Mouse (Mus musculus): Measurements from ENCODE around the gene Atg5.

The Atg5 gene

GRCm38 (mm10) chr10:44299165-44299564, 31.0 kb downstream of the Atg5 start:
- Histone ChIP-seq H3K27me3 (ENCODE audit: control insufficient read depth, insufficient read depth, low read length, poor library complexity, severe bottlenecking) (no peaks in the 10 kb centered on the region), H3K36me3 (ENCODE audit: control insufficient read depth, insufficient read depth, low read length, poor library complexity, severe bottlenecking) (no peaks in the 10 kb centered on the region)
- no peak for DNase-seq (ENCODE audit: low read depth, low spot score)

- no peak for DNase-seq (ENCODE audit: low read depth, low spot score)
- Histone ChIP-seq H3K36me3 (ENCODE audit: control insufficient read depth, insufficient read depth, low read length, poor library complexity, severe bottlenecking) (no peaks in the 10 kb centered on the region), H3K27me3 (ENCODE audit: control insufficient read depth, insufficient read depth, low read length, poor library complexity, severe bottlenecking) (no peaks in the 10 kb centered on the region)
Measured at GRCm38 (mm10) chr10:44300078-44300477, 31.9 kb downstream of the Atg5 start.

GRCm38 (mm10) chr10:44303648-44304329, 35.6 kb downstream of the Atg5 start:
- no peaks in the 10 kb centered on the region for H3K27me3 ChIP-seq (ENCODE audit: control insufficient read depth, insufficient read depth, low read length, poor library complexity, severe bottlenecking)
- H3K36me3 ChIP-seq (ENCODE audit: control insufficient read depth, insufficient read depth, low read length, poor library complexity, severe bottlenecking), result no peaks in the 10 kb centered on the region
- no peak for DNase-seq (ENCODE audit: low read depth, low spot score)

DNA sequence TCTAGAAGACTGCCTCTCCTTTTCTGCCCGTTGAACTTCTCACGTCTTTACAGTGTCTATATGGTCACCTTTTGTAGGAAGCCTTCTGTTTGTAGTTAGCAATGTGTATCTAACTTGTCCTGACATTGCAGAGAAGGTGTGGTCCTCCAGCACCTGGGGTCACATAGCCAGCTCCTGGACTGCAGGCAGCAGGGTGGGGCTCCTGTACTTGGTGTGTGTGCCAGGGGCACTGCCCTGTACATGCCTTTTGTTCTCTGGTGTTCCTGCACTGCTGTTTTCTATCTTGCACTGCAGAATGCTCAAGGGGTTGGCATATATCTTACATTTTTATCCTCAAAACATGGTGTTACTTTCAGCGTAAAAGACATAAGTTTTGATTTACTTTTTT, 36.2 kb downstream of the Atg5 start:
- no peaks in the 10 kb centered on the region for H3K27me3 ChIP-seq (ENCODE audit: control insufficient read depth, insufficient read depth, low read length, poor library complexity, severe bottlenecking)
- no peaks in the 10 kb centered on the region for H3K36me3 ChIP-seq (ENCODE audit: control insufficient read depth, insufficient read depth, low read length, poor library complexity, severe bottlenecking)

DNA sequence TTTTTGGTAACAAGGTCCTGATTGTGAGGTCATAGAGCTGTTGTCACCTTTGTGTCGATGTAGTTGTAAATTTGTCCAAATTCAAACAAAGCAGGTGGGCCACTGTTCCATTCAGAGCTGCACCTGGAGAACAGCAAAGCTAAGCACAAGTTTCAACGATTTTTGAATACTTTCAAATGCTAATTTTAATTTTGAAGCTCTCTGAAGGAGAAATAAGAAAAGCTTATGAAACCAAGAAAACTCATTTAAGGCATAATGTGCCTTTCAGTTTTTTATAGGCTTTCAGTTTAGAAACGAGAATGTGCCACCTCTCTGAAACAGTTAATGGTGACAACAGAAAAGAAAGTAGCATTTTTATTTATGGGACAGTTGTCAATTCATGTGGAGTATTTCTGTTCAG, 36.7 kb downstream of the Atg5 start:
- H3K27me3 ChIP-seq (ENCODE audit: control insufficient read depth, insufficient read depth, low read length, poor library complexity, severe bottlenecking), result no peaks in the 10 kb centered on the region
- DNase-seq (ENCODE audit: low read depth, low spot score), result no peak
- no peaks in the 10 kb centered on the region for H3K36me3 ChIP-seq (ENCODE audit: control insufficient read depth, insufficient read depth, low read length, poor library complexity, severe bottlenecking)

More for the DNA sequence above, 36.2 kb downstream of the Atg5 start:
- no peak for DNase-seq (ENCODE audit: low read depth, low spot score)

GRCm38 (mm10) chr10:44306308-44306707, 38.1 kb downstream of the Atg5 start:
- no peaks in the 10 kb centered on the region for H3K27me3 ChIP-seq (ENCODE audit: control insufficient read depth, insufficient read depth, low read length, poor library complexity, severe bottlenecking)
- DNase-seq (ENCODE audit: low read depth, low spot score), result no peak
- H3K36me3 ChIP-seq (ENCODE audit: control insufficient read depth, insufficient read depth, low read length, poor library complexity, severe bottlenecking), result 0 out of 2 replicates have a peak, but pooled peaks cover 2% of the 10 kb centered on the region

DNA sequence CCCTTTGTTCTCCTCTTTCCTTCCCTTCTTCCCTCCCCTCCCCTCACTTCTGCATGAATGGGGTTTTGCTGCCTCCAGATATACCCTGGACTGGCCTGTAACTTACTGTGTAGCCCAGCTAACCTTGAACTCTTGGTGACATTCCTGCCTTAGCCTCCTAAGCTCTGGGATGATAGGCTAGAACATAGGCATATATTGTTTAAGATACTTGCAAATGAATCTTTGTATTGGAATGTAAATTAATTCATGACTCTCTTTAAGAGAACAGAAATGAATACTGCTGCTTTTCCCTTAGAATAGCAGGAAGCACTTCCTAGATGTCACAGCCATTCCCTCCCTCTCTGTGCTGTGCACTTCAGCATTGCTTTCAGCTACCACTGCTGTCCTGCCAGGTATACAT, 40.1 kb downstream of the Atg5 start:
- DNase-seq (ENCODE audit: low read depth, low spot score), result no peak

GRCm38 (mm10) chr10:44309250-44309649, 41.1 kb downstream of the Atg5 start:
- Histone ChIP-seq H3K27me3 (ENCODE audit: control insufficient read depth, insufficient read depth, low read length, poor library complexity, severe bottlenecking) (no peaks in the 10 kb centered on the region), H3K36me3 (ENCODE audit: control insufficient read depth, insufficient read depth, low read length, poor library complexity, severe bottlenecking) (0 out of 2 replicates have a peak, but pooled peaks cover 3% of the 10 kb centered on the region)
- DNase-seq (ENCODE audit: low read depth, low spot score), result no peak

More for the DNA sequence above, 40.1 kb downstream of the Atg5 start:
- H3K36me3 ChIP-seq (ENCODE audit: control insufficient read depth, insufficient read depth, low read length, poor library complexity, severe bottlenecking), result 0 out of 2 replicates have a peak, but pooled peaks cover 3% of the 10 kb centered on the region
- no peaks in the 10 kb centered on the region for H3K27me3 ChIP-seq (ENCODE audit: control insufficient read depth, insufficient read depth, low read length, poor library complexity, severe bottlenecking)

- no peaks in the 10 kb centered on the region for H3K27me3 ChIP-seq (ENCODE audit: control insufficient read depth, insufficient read depth, low read length, poor library complexity, severe bottlenecking)
- no peak for DNase-seq (ENCODE audit: low read depth, low spot score)
- peaks cover 5% of the 10 kb centered on the region; the same call in 1 of the 2 replicates for H3K36me3 ChIP-seq (ENCODE audit: control insufficient read depth, insufficient read depth, low read length, poor library complexity, severe bottlenecking)
Measured at GRCm38 (mm10) chr10:44315276-44315675, 47.1 kb downstream of the Atg5 start.

DNA sequence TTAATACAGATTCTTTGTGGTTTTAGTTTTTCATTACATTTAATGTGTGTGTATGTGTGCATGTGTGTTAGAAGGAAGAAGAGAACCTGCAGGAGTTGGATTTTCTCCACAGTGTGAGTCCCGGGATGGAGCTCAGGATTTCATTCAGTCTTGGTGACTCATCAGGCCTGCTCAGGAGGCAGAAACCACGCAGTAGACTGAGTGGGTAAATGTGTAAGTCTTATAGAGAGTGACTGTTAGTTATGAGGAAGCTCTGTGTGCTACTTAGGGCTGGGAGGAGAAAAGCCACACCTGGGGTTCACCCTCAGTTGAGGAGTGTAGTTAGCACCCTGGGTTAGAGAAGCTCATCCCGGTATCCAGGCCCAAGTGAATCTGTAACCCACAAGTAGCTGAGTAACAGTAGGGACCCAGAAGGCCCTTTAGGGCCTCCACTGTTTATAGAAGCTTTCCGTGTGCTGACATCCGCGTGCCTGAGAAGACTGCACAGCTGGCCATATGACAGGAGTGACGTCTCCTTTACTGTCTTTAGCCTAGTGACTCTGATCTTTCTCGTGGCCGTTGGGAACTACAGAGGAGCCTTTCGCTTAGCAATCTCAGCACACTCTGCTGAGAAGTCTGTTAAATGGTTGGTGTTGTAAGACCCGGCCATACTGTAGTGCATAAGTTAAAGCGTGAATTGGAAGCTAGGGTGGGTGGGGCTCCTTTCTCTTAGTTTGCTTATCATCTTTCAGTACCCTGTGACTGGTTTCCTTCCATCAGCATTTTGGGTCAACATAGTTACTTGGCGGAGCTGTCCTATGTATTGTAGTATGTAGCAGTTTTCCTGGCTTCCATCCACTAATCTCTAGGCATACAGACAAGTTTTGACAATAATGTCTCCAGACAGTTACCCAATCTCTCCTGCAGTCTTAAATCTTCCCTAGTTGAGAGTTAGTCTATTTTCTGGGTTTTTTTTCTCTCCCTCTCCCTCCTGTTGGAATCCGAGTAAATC, 48.4 kb downstream of the Atg5 start:
- Histone ChIP-seq H3K27me3 (ENCODE audit: control insufficient read depth, insufficient read depth, low read length, poor library complexity, severe bottlenecking) (no peaks in the 10 kb centered on the region), H3K36me3 (ENCODE audit: control insufficient read depth, insufficient read depth, low read length, poor library complexity, severe bottlenecking) (peaks cover 3% of the 10 kb centered on the region; the same call in 1 of the 2 replicates)
- DNase-seq (ENCODE audit: low read depth, low spot score), result no peak

GRCm38 (mm10) chr10:44322166-44322565, 54.0 kb downstream of the Atg5 start:
- Histone ChIP-seq H3K27me3 (ENCODE audit: control insufficient read depth, insufficient read depth, low read length, poor library complexity, severe bottlenecking) (no peaks in the 10 kb centered on the region), H3K36me3 (ENCODE audit: control insufficient read depth, insufficient read depth, low read length, poor library complexity, severe bottlenecking) (peaks cover 2% of the 10 kb centered on the region; the same call in 1 of the 2 replicates)
- DNase-seq (ENCODE audit: low read depth, low spot score), result no peak

GRCm38 (mm10) chr10:44323070-44323775, 55.1 kb downstream of the Atg5 start:
- no peak for DNase-seq (ENCODE audit: low read depth, low spot score)
- Histone ChIP-seq H3K36me3 (ENCODE audit: control insufficient read depth, insufficient read depth, low read length, poor library complexity, severe bottlenecking) (no peaks in the 10 kb centered on the region), H3K27me3 (ENCODE audit: control insufficient read depth, insufficient read depth, low read length, poor library complexity, severe bottlenecking) (no peaks in the 10 kb centered on the region)

- Histone ChIP-seq H3K27me3 (ENCODE audit: control insufficient read depth, insufficient read depth, low read length, poor library complexity, severe bottlenecking) (no peaks in the 10 kb centered on the region), H3K36me3 (ENCODE audit: control insufficient read depth, insufficient read depth, low read length, poor library complexity, severe bottlenecking) (no peaks in the 10 kb centered on the region)
- no peak for DNase-seq (ENCODE audit: low read depth, low spot score)
Measured at GRCm38 (mm10) chr10:44323836-44324235, 55.7 kb downstream of the Atg5 start.

DNA sequence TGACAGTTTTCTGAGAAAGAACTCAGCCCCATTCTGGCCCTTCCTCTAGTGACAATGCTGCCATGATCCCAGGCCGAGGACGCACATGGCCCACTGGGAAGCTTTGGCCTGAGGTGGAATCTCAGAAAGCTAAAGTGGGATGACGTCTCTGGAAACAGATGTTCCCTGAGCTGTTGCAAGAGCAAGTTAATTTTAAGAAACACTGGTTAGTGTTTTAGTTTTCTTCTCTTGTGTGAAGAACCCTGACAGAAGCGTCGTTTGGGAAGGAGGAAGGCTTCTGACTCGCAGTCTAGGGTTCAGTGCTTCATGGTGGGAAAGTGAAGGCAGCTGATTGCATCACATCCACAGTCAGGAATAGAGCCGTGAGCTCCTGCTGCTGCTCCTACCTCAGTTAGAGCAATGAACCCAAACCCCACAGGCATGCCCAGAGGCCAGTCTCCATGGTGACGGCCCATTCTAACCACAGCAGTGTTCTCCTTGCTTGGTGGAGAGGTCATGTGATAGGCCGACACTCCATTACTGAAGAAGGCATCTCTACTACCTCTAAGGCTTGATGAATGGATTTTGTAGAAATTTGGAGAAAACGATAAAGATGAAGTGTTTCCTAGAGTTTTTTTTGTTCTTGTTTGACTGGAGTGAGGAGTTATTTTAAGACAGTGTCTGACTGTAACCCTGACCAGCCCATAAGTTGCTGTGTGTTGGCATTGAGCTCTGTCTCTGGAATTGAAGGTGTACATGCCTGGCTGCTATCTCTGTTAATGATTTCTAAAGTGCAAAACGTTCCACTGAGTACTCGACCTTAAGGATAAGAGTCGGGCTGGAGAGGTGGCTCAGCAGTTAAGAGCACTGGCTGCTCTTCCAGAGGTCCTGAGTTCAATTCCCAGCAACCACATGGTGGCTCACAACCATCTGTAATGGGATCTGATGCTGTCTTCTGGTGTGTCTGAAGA, 57.7 kb downstream of the Atg5 start:
- no peaks in the 10 kb centered on the region for H3K27me3 ChIP-seq (ENCODE audit: control insufficient read depth, insufficient read depth, low read length, poor library complexity, severe bottlenecking)
- DNase-seq (ENCODE audit: low read depth, low spot score), result no peak

More for the DNA sequence above, 57.7 kb downstream of the Atg5 start:
- no peaks in the 10 kb centered on the region for H3K36me3 ChIP-seq (ENCODE audit: control insufficient read depth, insufficient read depth, low read length, poor library complexity, severe bottlenecking)
